Mouse (Mus musculus): ENCODE measurements around the gene Syne2.

The Syne2 gene

DNA sequence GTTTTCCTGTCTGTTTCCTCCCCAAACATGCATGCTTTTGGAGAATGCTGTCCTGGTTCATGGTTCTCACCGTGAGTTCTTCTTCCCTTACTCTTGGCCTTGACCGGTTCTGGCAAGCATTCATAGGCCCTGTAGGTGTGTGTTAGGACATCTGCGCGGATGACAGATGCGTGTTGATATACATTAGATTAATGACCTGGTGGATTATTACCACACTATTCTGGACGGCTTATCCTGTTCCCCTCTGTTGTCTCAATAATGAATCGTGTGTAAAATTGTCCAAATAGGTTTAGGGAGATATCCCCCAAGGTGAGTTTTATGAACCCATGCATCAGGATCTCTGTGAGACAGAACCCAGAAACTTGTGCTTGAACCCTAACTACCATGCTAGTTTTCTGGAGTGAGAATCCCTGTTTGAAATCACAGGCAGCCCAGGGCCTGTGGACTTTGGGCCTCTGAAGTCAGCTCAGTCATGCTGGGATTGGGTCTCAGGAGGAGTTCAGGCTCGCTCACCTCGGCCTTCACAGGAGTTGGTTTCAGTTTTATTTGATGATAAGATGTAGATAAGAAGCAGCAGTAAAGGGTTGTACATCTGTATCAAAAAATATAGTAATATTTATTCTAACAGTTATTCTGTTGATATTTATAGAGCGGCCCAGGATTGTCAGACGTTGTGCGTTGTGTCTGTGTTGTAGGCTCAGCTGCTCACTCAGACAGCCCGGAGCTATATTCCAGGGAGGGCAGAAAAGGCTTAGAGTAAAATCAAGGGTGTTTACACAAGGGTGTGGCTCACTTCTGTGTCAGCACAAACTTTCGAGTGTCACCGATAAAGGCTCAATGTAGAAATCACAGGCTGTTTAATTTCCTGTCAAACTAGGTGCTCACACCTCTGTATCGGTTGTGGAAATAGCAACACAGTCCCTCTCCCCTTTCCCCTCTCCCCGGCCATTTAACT, 48.8 kb downstream of the Syne2 start:
- no peak for DNase-seq (ENCODE audit: low read depth, low spot score)

DNA sequence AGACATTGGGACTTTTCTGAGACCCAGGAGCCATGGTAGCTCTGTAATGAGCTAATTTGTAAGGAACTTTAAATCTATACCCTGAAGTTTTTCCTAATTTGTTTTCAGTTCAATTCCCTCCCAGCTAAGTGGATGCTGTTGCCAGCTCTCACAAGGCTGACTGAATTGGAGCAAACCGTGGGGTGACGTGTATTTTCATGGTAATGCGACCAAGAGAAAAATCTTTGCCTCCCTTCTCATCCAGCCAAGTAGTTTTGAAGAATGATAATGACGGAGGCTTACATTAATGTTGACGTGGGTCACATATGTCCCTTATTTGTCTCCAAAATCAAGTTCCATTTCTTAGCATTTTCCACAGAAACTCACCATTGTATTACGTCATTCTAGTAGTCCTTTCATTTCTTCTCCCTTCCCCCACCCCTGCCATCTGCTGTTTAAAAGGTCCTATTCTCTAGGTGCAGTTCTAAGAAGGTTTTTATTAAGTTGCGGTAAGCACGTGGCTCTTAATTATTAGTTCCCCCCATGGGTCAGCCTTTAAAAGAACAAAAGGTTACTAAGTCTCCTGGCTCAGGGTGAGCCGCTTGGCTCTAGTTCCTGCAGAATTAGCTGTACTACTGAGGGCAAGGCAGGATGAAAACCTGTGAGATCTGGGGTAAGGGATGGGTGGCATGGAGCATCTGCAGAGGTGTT, 55.8 kb downstream of the Syne2 start:
- no peak for DNase-seq (ENCODE audit: low read depth, low spot score)

- DNase-seq (ENCODE audit: low read depth, low spot score): no peak
These were observed 56.5 kb downstream of the Syne2 start for GRCm38 (mm10) chr12:75874287-75874994.

DNA sequence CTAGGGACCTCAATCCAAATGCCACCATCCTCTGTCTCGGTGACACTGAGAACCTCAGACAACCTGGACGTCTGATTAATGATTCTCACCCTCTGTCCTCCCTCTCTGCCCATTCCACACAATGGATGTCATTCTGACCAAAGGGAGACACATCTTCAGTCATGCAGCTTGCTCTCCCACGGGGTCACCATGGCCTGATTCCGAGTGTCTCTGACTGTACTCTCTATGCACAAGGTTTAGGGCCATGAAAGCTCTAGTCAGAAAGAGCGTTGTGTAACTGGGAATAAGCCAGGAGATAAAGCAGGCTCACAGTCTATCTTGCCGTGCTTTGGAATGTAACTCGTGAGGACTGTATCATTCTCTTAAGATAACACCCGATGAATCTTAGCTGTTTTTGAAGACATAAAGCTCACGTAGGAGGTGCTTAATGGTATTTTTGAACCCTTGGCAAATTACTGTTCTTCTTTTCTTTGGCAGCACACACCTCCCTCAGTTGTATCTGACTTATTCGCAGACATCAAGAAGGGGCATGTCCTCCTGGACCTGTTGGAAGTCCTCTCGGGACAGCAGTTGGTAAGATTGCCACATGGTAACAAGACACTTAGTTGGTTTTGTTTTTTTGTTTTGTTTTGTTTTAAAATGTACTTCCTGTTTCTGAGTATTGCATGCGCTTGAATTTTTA, 61.8 kb downstream of the Syne2 start:
- DNase-seq (ENCODE audit: low read depth, low spot score): no peak

- DNase-seq (ENCODE audit: low read depth, low spot score): no peak
These were observed 63.6 kb downstream of the Syne2 start for GRCm38 (mm10) chr12:75881554-75881953.

DNA sequence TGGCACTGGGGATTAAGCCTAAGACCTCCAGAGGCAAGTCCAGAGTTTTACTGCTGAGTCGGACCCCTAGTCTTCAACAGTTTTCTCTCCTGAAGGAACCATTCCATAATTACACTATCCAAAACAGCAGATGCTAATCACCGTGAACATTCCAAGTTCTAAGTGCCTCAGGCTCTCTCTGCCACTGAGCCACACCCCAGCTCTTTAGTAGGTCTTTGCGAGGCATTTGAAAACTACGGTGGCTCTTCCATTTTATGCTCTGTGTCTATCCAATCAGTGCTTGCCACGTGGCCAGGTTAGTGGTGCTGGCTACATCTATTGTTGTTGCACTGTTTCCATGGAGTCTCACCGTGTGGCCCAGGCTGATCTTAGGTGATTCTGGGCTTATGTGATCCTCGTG, 68.2 kb downstream of the Syne2 start:
- DNase-seq (ENCODE audit: low read depth, low spot score): no peak

GRCm38 (mm10) chr12:75886946-75887345, 69.0 kb downstream of the Syne2 start:
- no peak for DNase-seq (ENCODE audit: low read depth, low spot score)

GRCm38 (mm10) chr12:75888721-75889120, 70.8 kb downstream of the Syne2 start:
- DNase-seq (ENCODE audit: low read depth, low spot score): no peak

GRCm38 (mm10) chr12:75891206-75891605, 73.3 kb downstream of the Syne2 start:
- DNase-seq (ENCODE audit: low read depth, low spot score): no peak

DNA sequence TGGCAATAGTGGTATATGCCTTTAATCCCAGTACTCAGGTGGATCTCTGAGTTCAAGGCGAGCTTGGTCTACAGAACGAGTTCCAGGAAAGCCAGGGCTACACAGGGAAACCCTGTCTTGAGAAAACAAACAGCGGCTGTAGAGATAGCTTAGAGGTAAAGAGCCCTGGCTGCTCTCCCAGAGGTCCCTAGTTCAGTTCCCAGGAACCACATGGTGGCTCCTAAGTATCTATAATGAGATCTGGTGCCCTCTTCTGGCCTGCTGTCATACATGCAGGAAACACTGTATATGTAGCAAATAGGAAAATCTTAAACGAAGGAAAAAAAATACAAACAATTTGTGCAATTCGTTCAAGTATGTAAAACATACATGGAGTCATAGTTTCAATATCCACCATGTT, 75.5 kb downstream of the Syne2 start:
- no peak for DNase-seq (ENCODE audit: low read depth, low spot score)

- DNase-seq (ENCODE audit: low read depth, low spot score): no peak
These were observed 76.5 kb downstream of the Syne2 start for GRCm38 (mm10) chr12:75894316-75894997.

- DNase-seq (ENCODE audit: low read depth, low spot score): no peak
These were observed 77.0 kb downstream of the Syne2 start for GRCm38 (mm10) chr12:75894998-75895331.

GRCm38 (mm10) chr12:75897793-75898192, 79.9 kb downstream of the Syne2 start:
- DNase-seq (ENCODE audit: low read depth, low spot score): no peak

DNA sequence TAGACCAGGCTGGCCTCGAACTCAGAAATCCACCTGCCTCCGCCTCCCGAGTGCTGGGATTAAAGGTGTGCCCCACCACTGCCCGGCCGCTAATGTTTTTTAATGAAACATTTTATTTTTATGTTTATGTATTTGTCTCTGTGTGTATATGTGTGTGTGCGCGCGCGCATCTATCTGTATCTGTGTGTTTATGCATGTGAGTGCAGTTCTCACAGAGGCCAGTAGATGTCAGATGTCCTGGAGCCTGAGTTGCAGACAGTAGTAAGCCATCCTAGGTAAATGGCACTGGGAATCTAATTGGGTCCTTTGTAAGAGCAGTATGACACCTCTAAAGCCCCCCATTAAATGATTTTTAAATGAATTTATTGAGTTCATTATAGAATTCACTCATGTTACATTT, 83.8 kb downstream of the Syne2 start:
- no peak for DNase-seq (ENCODE audit: low read depth, low spot score)

GRCm38 (mm10) chr12:75904068-75904467, 86.1 kb downstream of the Syne2 start:
- DNase-seq (ENCODE audit: low read depth, low spot score): no peak

- DNase-seq (ENCODE audit: low read depth, low spot score): no peak
These were observed 87.4 kb downstream of the Syne2 start for GRCm38 (mm10) chr12:75905304-75905703.

- DNase-seq (ENCODE audit: low read depth, low spot score): no peak
These were observed 90.5 kb downstream of the Syne2 start for GRCm38 (mm10) chr12:75908466-75908865.

GRCm38 (mm10) chr12:75915694-75916093, 97.8 kb downstream of the Syne2 start:
- no peak for DNase-seq (ENCODE audit: low read depth, low spot score)

DNA sequence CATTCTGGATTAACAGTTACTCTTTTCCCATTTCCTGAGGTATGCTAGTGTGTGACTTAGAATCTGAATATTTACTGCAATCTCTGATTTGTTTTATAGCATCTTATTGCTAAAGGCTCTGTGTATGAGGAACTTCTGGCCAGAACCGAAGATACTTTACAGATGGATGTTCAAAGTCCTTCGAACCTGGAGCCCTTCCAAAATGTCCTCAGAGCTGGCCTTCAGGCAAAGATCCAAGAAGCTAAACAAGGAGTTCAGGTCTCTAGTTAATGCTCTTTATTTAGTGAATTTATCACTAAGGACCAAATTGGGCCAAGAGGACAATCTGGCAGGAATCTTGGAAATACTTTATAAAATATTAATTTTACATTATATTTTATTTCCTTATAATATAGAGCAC, 100.5 kb downstream of the Syne2 start:
- no peak for DNase-seq (ENCODE audit: low read depth, low spot score)

GRCm38 (mm10) chr12:75918914-75919313, 101.0 kb downstream of the Syne2 start:
- DNase-seq (ENCODE audit: low read depth, low spot score): no peak

GRCm38 (mm10) chr12:75922900-75923299, 105.0 kb downstream of the Syne2 start:
- no peak for DNase-seq (ENCODE audit: low read depth, low spot score)

Measured in retina, adult 2 months (tissue).